Mouse (Mus musculus) adrenal gland, adult 2 months (tissue): ENCODE measurements around the gene Nfib. TPM values are rescaled to one million over a fixed set of nuclear protein-coding genes. Genes with fewer than 3 reads are reported as not detected.

Experiments
- DNase-seq: peaks from one replicate; pipeline ENCODE4 v3.0.0; 2021
- polyA plus RNA-seq: library from polyadenylated mRNA; depleted of rRNA; stranded (reverse); fragments of >200 nt; gene quantifications from 2 replicates; pipeline ENCODE4 v1.2.3, GENCODE M21; 2012; rRNA removed
- total RNA-seq, 2 experiments: library from RNA; stranded (reverse); gene quantifications; 2 replicates each; pipeline ENCODE4 v1.2.3; 2021

The Nfib gene
- total and polyA plus RNA-seq, 3 experiments: 19.6 to 86.3 (median 84.1) TPM

GRCm38 (mm10) chr4:82246290-82246689 lies 459.3 kb downstream of the Nfib start:
- no peak for DNase-seq

Other genes starting within 250 kb of the Nfib start
- 10 to 100 TPM; 11.4 to 17.9 TPM for gene Zdhhc21, start 154.2 kb upstream of the Nfib start, total RNA-seq
- 0.96 and 1.2 TPM in 2 replicates for gene Zdhhc21, start 154.2 kb upstream of the Nfib start, polyA plus RNA-seq
- not detected for gene Cer1, start 179.4 kb upstream of the Nfib start, total RNA-seq
- not detected in 2 replicates for gene Cer1, start 179.4 kb upstream of the Nfib start, polyA plus RNA-seq